9 mouse cellular contexts compared by ENCODE assay signal in genomic region chr12:79613061-79613788, GRCm38 (mm10).
DNase-seq lines count a peak whose midpoint lies in the region; ATAC-seq and TF ChIP-seq lines count a peak whose summit lies in the region.
"Had no signal": no experiment of that assay in that cellular context is flagged by ENCODE, and none has a peak within 500 bp of the region (broad histone marks: within the 10 kb centered on the region; RNA-seq: fewer than 3 reads in every experiment).

No protein-coding gene starts in this region.

- H3K36me3 ChIP-seq in hindbrain, embryonic 11.5 days (ENCODE audit: control insufficient read depth, insufficient read depth, low read length): no peaks in the 10 kb centered on the region
- H3K36me3 ChIP-seq in liver, embryonic 12.5 days: no peaks in the 10 kb centered on the region
- no peaks in the 10 kb centered on the region for H3K36me3 ChIP-seq in testis, adult 2 months (ENCODE audit: control insufficient read depth, insufficient read depth, low read length)

- peaks cover 7% of the 10 kb centered on the region; the same call in 1 of the 2 replicates for H3K4me1 ChIP-seq in hindbrain, embryonic 11.5 days (replicated peaks; ENCODE audit: control insufficient read depth, insufficient read depth, low read length)
- H3K4me1 ChIP-seq in liver, embryonic 12.5 days: peaks cover 67% of the 10 kb centered on the region
- H3K4me1 ChIP-seq in testis, adult 2 months (ENCODE audit: control insufficient read depth, insufficient read depth, low read length): no peaks in the 10 kb centered on the region; the same call in 1 of the 2 replicates

- H3K27me3 ChIP-seq in hindbrain, embryonic 11.5 days (ENCODE audit: control insufficient read depth, insufficient read depth, low read length): no peaks in the 10 kb centered on the region
- no peaks in the 10 kb centered on the region for H3K27me3 ChIP-seq in liver, embryonic 12.5 days (replicated peaks)
- no peaks in the 10 kb centered on the region for H3K27me3 ChIP-seq in testis, adult 2 months (ENCODE audit: control insufficient read depth, insufficient read depth, low read length)

- TF ChIP-seq POLR2A in testis, adult 2 months (IDR thresholded peaks at IDR 0.05; ENCODE audit: control insufficient read depth, low read depth, low read length): no peak

- no peak for TF ChIP-seq CTCF in testis, adult 2 months (IDR thresholded peaks at IDR 0.05; ENCODE audit: control insufficient read depth, insufficient read depth, insufficient replicate concordance, low read depth, low read length)

- peak; percentile 47 for DNase-seq in cerebellum, adult 11 months
- DNase-seq in cerebellum, adult 9-11 months: no peak
- DNase-seq in right cerebral cortex, postnatal 4 days: peak; percentile 42
- no peak for DNase-seq in right cerebral cortex, postnatal 36 days (ENCODE audit: low spot score in 2 of 2)
- DNase-seq in hindbrain, embryonic 11.5 days (ENCODE audit: low spot score): peak; percentile 22
- DNase-seq in thymus, postnatal 25 days: no peak

- ATAC-seq in hindbrain, embryonic 11.5 days (ENCODE audit: low FRiP score): peak; percentile 13; the same call in 1 of the 2 replicates
- no peak for ATAC-seq in liver, embryonic 12.5 days

- no peak overlapping the region for H3K9ac ChIP-seq in hindbrain, embryonic 11.5 days (ENCODE audit: low read depth, low read length)
- peak overlapping the region; percentile 43; the same call in 1 of the 2 replicates for H3K9ac ChIP-seq in liver, embryonic 12.5 days

- H3K4me3 ChIP-seq in hindbrain, embryonic 11.5 days (ENCODE audit: low read depth, low read length): no peak overlapping the region
- H3K4me3 ChIP-seq in liver, embryonic 12.5 days: no peak overlapping the region
- H3K4me3 ChIP-seq in testis, adult 2 months (ENCODE audit: control insufficient read depth, low read depth, low read length): no peak overlapping the region
- H3K4me3 ChIP-seq: left cerebral cortex, adult 2 months had no signal

- WGBS in hindbrain, embryonic 11.5 days: 90% methylated on average over 8 of the region's 8 CpGs
- WGBS in liver, embryonic 12.5 days (ENCODE audit: insufficient replicate concordance): 77% methylated on average over 8 of the region's 8 CpGs

- no peak overlapping the region for H3K4me2 ChIP-seq in hindbrain, embryonic 11.5 days (replicated peaks; ENCODE audit: low read depth, low read length)
- H3K4me2 ChIP-seq in liver, embryonic 12.5 days: peak overlapping the region; percentile 70; the same call in 1 of the 2 replicates

- no peaks in the 10 kb centered on the region for H3K9me3 ChIP-seq in hindbrain, embryonic 11.5 days (ENCODE audit: control insufficient read depth, low read length)
- no peaks in the 10 kb centered on the region for H3K9me3 ChIP-seq in liver, embryonic 12.5 days (replicated peaks)

- H3K27ac ChIP-seq in hindbrain, embryonic 11.5 days (ENCODE audit: low read depth, low read length): no peak overlapping the region
- H3K27ac ChIP-seq in liver, embryonic 12.5 days: peak overlapping the region; percentile 92
- H3K27ac ChIP-seq in testis, adult 2 months (ENCODE audit: control insufficient read depth, insufficient read depth, low read depth, low read length): peak overlapping the region; percentile 56; the same call in 1 of the 2 replicates
- H3K27ac ChIP-seq: left cerebral cortex, adult 2 months had no signal

Comparison
In these comparisons a context has a peak if more than half of its experiments do, and no peak if none do; other contexts are left out.
1. DNase-seq: peak in cerebellum, adult 11 months (single experiment), right cerebral cortex, postnatal 4 days (single experiment) and hindbrain, embryonic 11.5 days (single experiment); none in cerebellum, adult 9-11 months (single experiment), right cerebral cortex, postnatal 36 days (0 of 2) and thymus, postnatal 25 days (single experiment).